Mouse (Mus musculus) intestine, postnatal 0 days (tissue): ENCODE results near the gene 1700020D05Rik. TPM values are rescaled to one million over a fixed set of nuclear protein-coding genes. Genes with fewer than 3 reads are reported as not detected.

ENCODE experiments used
- ATAC-seq: fragments of 200-750 bp; cut with Nextera tagmentation; 2 replicates; pipeline ENCODE4 v1.8.0; 2017; ENCODE audit warnings: mild to moderate bottlenecking, moderate TSS enrichment, moderate library complexity
- H3K27ac ChIP-seq: fragments of 300-500 bp; sonication (generic); 2 replicates; pipeline ENCODE4 v1.5.1; 2014; ENCODE audit warnings: mild to moderate bottlenecking, low read depth, low read length, moderate library complexity
- H3K27me3 ChIP-seq: fragments of 300-500 bp; sonication (generic); replicated peaks from 2 replicates; pipeline ENCODE4 v1.6.1; 2014; ENCODE audit warnings: low read length, mixed read lengths; ENCODE audit not compliant: control insufficient read depth, insufficient read depth
- H3K36me3 ChIP-seq: fragments of 300-500 bp; sonication (generic); 2 replicates; pipeline ENCODE4 v1.6.1; 2014; ENCODE audit warnings: mild to moderate bottlenecking, moderate library complexity; ENCODE audit not compliant: control insufficient read depth, insufficient read depth
- H3K4me1 ChIP-seq: fragments of 300-500 bp; sonication (generic); replicated peaks from 2 replicates; pipeline ENCODE4 v1.6.1; 2014; ENCODE audit warnings: antibody characterized with exemption, low read length, mixed read lengths; ENCODE audit not compliant: control insufficient read depth, insufficient read depth
- H3K4me2 ChIP-seq: fragments of 300-500 bp; sonication (generic); replicated peaks from 2 replicates; pipeline ENCODE4 v1.6.1; 2014; ENCODE audit warnings: low read depth, mild to moderate bottlenecking, moderate library complexity
- H3K4me3 ChIP-seq: fragments of 300-500 bp; sonication (generic); 2 replicates; pipeline ENCODE4 v1.5.1; 2014; ENCODE audit warnings: low read depth, low read length
- H3K9ac ChIP-seq: fragments of 300-500 bp; sonication (generic); 2 replicates; pipeline ENCODE4 v1.6.1; 2014; ENCODE audit warnings: mild to moderate bottlenecking, low read depth, low read length
- H3K9me3 ChIP-seq: fragments of 300-500 bp; sonication (generic); 2 replicates; pipeline ENCODE4 v1.6.1; 2016; ENCODE audit warnings: mixed run types; ENCODE audit not compliant: control insufficient read depth
- CTCF ChIP-seq: sonication (generic); IDR thresholded peaks from 2 replicates; pipeline ENCODE4 v1.5.1; 2016; ENCODE audit warnings: low read depth, mild to moderate bottlenecking, control low read depth, antibody characterized with exemption, moderate library complexity
- WGBS: fragments of 180-500 bp; shearing (Covaris S2); extraction: QIAGEN DNeasy Blood & Tissue Kit; methylation state at CpG from one replicate; pipeline ENCODE4 v1.1.7; 2014; 5-methylcytosine and 5-hydroxymethylcytosine counted together
- polyA plus RNA-seq: library from polyadenylated mRNA; unstranded; fragments of >200 nt; fragmentation: Nextera tagmentation; extraction: Ambion mirVana; gene quantifications from 2 replicates; pipeline ENCODE4 v1.2.1, GENCODE M21; 2015

The 1700020D05Rik gene
- polyA plus RNA-seq, 1 experiment from 2014 or later: not detected

GRCm38 (mm10) chr19:5456922-5457745 lies 46.5 kb downstream of the 1700020D05Rik start:
- H3K36me3 ChIP-seq: peaks cover 6% of the 10 kb centered on the region; the same call in 1 of the 2 replicates
- H3K27ac ChIP-seq: peak overlapping the region; percentile 84
- peak overlapping the region; percentile 76 for H3K9ac ChIP-seq
- H3K4me3 ChIP-seq: peak overlapping the region; percentile 74
- WGBS: under 1% methylated on average over 67 of the region's 70 CpGs
- ATAC-seq: peak; percentile 74
- TF ChIP-seq CTCF: peak; percentile 54
- H3K4me2 ChIP-seq: peak overlapping the region; percentile 98
- H3K4me1 ChIP-seq: peaks cover 4% of the 10 kb centered on the region; the same call in 1 of the 2 replicates
- no peaks in the 10 kb centered on the region for H3K27me3 ChIP-seq
- H3K9me3 ChIP-seq: no peaks in the 10 kb centered on the region

GRCm38 (mm10) chr19:5456241-5456921 lies 47.2 kb downstream of the 1700020D05Rik start:
- Histone ChIP-seq H3K27ac (peak overlapping the region; percentile 84), H3K4me1 (peaks cover 4% of the 10 kb centered on the region; the same call in 1 of the 2 replicates), H3K4me2 (peak overlapping the region; percentile 98), H3K27me3 (no peaks in the 10 kb centered on the region), H3K9ac (peak overlapping the region; percentile 76), H3K9me3 (no peaks in the 10 kb centered on the region), H3K36me3 (peaks cover 6% of the 10 kb centered on the region; the same call in 1 of the 2 replicates), H3K4me3 (peak overlapping the region; percentile 74)
- TF ChIP-seq CTCF: no peak
- no peak for ATAC-seq
- 6% methylated on average over 23 of the region's 26 CpGs for WGBS

- Histone ChIP-seq H3K9me3 (no peaks in the 10 kb centered on the region), H3K27me3 (no peaks in the 10 kb centered on the region), H3K4me3 (peak overlapping the region; percentile 74), H3K4me2 (peak overlapping the region; percentile 98), H3K4me1 (peaks cover 4% of the 10 kb centered on the region; the same call in 1 of the 2 replicates), H3K9ac (no peak overlapping the region), H3K27ac (no peak overlapping the region), H3K36me3 (peaks cover 6% of the 10 kb centered on the region; the same call in 1 of the 2 replicates)
- no peak for TF ChIP-seq CTCF
- 65% methylated on average over 8 of the region's 8 CpGs for WGBS
- no peak for ATAC-seq
Measured at GRCm38 (mm10) chr19:5455568-5455967, 48.0 kb downstream of the 1700020D05Rik start.

- Histone ChIP-seq H3K36me3 (peaks cover 6% of the 10 kb centered on the region; the same call in 1 of the 2 replicates), H3K9ac (peak overlapping the region; percentile 13; the same call in 1 of the 2 replicates), H3K27me3 (0 out of 2 replicates have a peak, but pooled peaks cover 5% of the 10 kb centered on the region), H3K9me3 (no peaks in the 10 kb centered on the region), H3K4me1 (peaks cover 2% of the 10 kb centered on the region; the same call in 1 of the 2 replicates), H3K4me3 (peak overlapping the region; percentile 74), H3K27ac (no peak overlapping the region), H3K4me2 (peak overlapping the region; percentile 98; the same call in 1 of the 2 replicates)
- ATAC-seq: no peak
- 82% methylated on average over 12 of the region's 12 CpGs for WGBS
- TF ChIP-seq CTCF: no peak
Measured at GRCm38 (mm10) chr19:5455037-5455436, 48.5 kb downstream of the 1700020D05Rik start.

Other genes starting within 250 kb of the 1700020D05Rik start
- gene Pacs1, start 230.7 kb downstream of the 1700020D05Rik start, polyA plus RNA-seq: 6.2 and 6.6 TPM in 2 replicates
- gene Sf3b2, start 208.3 kb downstream of the 1700020D05Rik start, polyA plus RNA-seq: 160 and 172 TPM in 2 replicates
- gene Gal3st3, start 205.5 kb downstream of the 1700020D05Rik start, polyA plus RNA-seq: 0.55 and 0.67 TPM in 2 replicates
- gene Catsper1, start 168.0 kb downstream of the 1700020D05Rik start, polyA plus RNA-seq: not detected in 2 replicates
- gene Cst6, start 154.2 kb downstream of the 1700020D05Rik start, polyA plus RNA-seq: 624 and 632 TPM in 2 replicates
- 81.2 and 88.1 TPM in 2 replicates for gene Eif1ad, start 137.0 kb downstream of the 1700020D05Rik start, polyA plus RNA-seq
- 309 and 329 TPM in 2 replicates for gene Banf1, start 136.6 kb downstream of the 1700020D05Rik start, polyA plus RNA-seq
- gene Sart1, start 115.1 kb downstream of the 1700020D05Rik start, polyA plus RNA-seq: 53.7 and 63.0 TPM in 2 replicates
- 0.27 and 0.59 TPM in 2 replicates for gene Tsga10ip, start 101.3 kb downstream of the 1700020D05Rik start, polyA plus RNA-seq
- 136 and 137 TPM in 2 replicates for gene Drap1, start 78.8 kb downstream of the 1700020D05Rik start, polyA plus RNA-seq
- gene AI837181, start 78.6 kb downstream of the 1700020D05Rik start, polyA plus RNA-seq: 33.0 and 34.2 TPM in 2 replicates
- not detected in 2 replicates for gene Fosl1, start 56.2 kb downstream of the 1700020D05Rik start, polyA plus RNA-seq
- gene Ccdc85b, start 45.9 kb downstream of the 1700020D05Rik start, polyA plus RNA-seq: 7.3 and 7.5 TPM in 2 replicates
- 116 and 130 TPM in 2 replicates for gene Fibp, start 43.2 kb downstream of the 1700020D05Rik start, polyA plus RNA-seq
- 0.85 and 0.92 TPM in 2 replicates for gene Ctsw, start 35.3 kb downstream of the 1700020D05Rik start, polyA plus RNA-seq
- 39.4 and 40.7 TPM in 2 replicates for gene Efemp2, start 29.8 kb downstream of the 1700020D05Rik start, polyA plus RNA-seq
- gene Mus81, start 15.4 kb downstream of the 1700020D05Rik start, polyA plus RNA-seq: 12.4 and 14.4 TPM in 2 replicates
- 1,685 and 1,786 TPM in 2 replicates for gene Cfl1, start 13.3 kb downstream of the 1700020D05Rik start, polyA plus RNA-seq
- gene Snx32, start 6.8 kb upstream of the 1700020D05Rik start, polyA plus RNA-seq: 3.8 and 4.5 TPM in 2 replicates
- gene Ovol1, start 56.9 kb upstream of the 1700020D05Rik start, polyA plus RNA-seq: 19.2 and 24.1 TPM in 2 replicates
- gene Ap5b1, start 64.2 kb upstream of the 1700020D05Rik start, polyA plus RNA-seq: 13.0 and 15.9 TPM in 2 replicates
- gene Rnaseh2c, start 98.1 kb upstream of the 1700020D05Rik start, polyA plus RNA-seq: 73.8 and 81.0 TPM in 2 replicates
- 37.4 and 38.6 TPM in 2 replicates for gene Kat5, start 106.5 kb upstream of the 1700020D05Rik start, polyA plus RNA-seq
- 28.4 and 31.9 TPM in 2 replicates for gene Rela, start 133.7 kb upstream of the 1700020D05Rik start, polyA plus RNA-seq
- 8.2 and 9.8 TPM in 2 replicates for gene Sipa1, start 159.9 kb upstream of the 1700020D05Rik start, polyA plus RNA-seq
- gene Map3k11, start 185.0 kb upstream of the 1700020D05Rik start, polyA plus RNA-seq: 29.4 and 29.7 TPM in 2 replicates
- gene Pcnx3, start 185.1 kb upstream of the 1700020D05Rik start, polyA plus RNA-seq: 9.3 and 12.7 TPM in 2 replicates
- gene Kcnk7, start 200.6 kb upstream of the 1700020D05Rik start, polyA plus RNA-seq: 0.12 and 0.21 TPM in 2 replicates
- gene Ehbp1l1, start 222.5 kb upstream of the 1700020D05Rik start, polyA plus RNA-seq: 49.8 and 51.0 TPM in 2 replicates
- 48.5 and 48.9 TPM in 2 replicates for gene Fam89b, start 225.9 kb upstream of the 1700020D05Rik start, polyA plus RNA-seq
- gene Ltbp3, start 237.1 kb upstream of the 1700020D05Rik start, polyA plus RNA-seq: 11.9 and 15.6 TPM in 2 replicates